Mouse (Mus musculus) lung, adult 2 months (tissue): ENCODE data around the gene Ybx3.

ENCODE experiments used
- CTCF ChIP-seq: fragments of 200-500 bp; IDR thresholded peaks from 2 replicates; pipeline ENCODE4 v1.5.1; 2011; ENCODE audit warnings: mild to moderate bottlenecking, low read length, control low read depth; ENCODE audit not compliant: insufficient read depth
- POLR2A ChIP-seq: fragments of 200-500 bp; IDR thresholded peaks from 2 replicates; pipeline ENCODE4 v1.6.1; 2011; ENCODE audit warnings: low read depth, mild to moderate bottlenecking, control low read depth, low read length, borderline replicate concordance; ENCODE audit errors: extremely low read depth

- TF ChIP-seq POLR2A: no peak
- no peak for TF ChIP-seq CTCF
These were observed 14.8 kb upstream of the Ybx3 start for GRCm38 (mm10) chr6:131403036-131403435.
